Mouse (Mus musculus): ENCODE results near the gene Rhog.

Rhog gene

GRCm38 (mm10) chr7:102222336-102222735 is 33.5 kb downstream of the Rhog start:
- peak; percentile 72 for DNase-seq (ENCODE audit: low read depth, low spot score)

GRCm38 (mm10) chr7:102221899-102222298 is 34.0 kb downstream of the Rhog start:
- DNase-seq (ENCODE audit: low read depth, low spot score): no peak

- no peak for DNase-seq (ENCODE audit: low read depth, low spot score)
These were observed 44.8 kb downstream of the Rhog start for GRCm38 (mm10) chr7:102211071-102211470.

GRCm38 (mm10) chr7:102209756-102210721 is 45.8 kb downstream of the Rhog start, which contains the start of the genes Nup98 and Pgap2:
Gene Nup98 (minus strand): TSS chr7:102210176.
Gene Pgap2 (plus strand): TSS chr7:102210208.
- DNase-seq (ENCODE audit: low read depth, low spot score): peak; percentile 99

- no peak for DNase-seq (ENCODE audit: low read depth, low spot score)
These were observed 47.0 kb downstream of the Rhog start for GRCm38 (mm10) chr7:102208806-102209363.

GRCm38 (mm10) chr7:102205646-102206045 is 50.2 kb downstream of the Rhog start:
- DNase-seq (ENCODE audit: low read depth, low spot score): no peak

- DNase-seq (ENCODE audit: low read depth, low spot score): no peak
These were observed 51.5 kb downstream of the Rhog start for GRCm38 (mm10) chr7:102204296-102204857.

- DNase-seq (ENCODE audit: low read depth, low spot score): no peak
These were observed 54.7 kb downstream of the Rhog start for GRCm38 (mm10) chr7:102200996-102201785.

- DNase-seq (ENCODE audit: low read depth, low spot score): no peak
These were observed 55.3 kb downstream of the Rhog start for GRCm38 (mm10) chr7:102200576-102200975.

- no peak for DNase-seq (ENCODE audit: low read depth, low spot score)
These were observed 63.5 kb downstream of the Rhog start for GRCm38 (mm10) chr7:102192356-102192755.
